Mouse (Mus musculus) hindbrain, embryonic 11.5 days (tissue): ENCODE data around the gene Dpt. TPM values are rescaled to one million over a fixed set of nuclear protein-coding genes. Genes with fewer than 3 reads are reported as not detected.
"Not testable (repeated sequence)": the region's sequence is repeated elsewhere in the genome, so short reads cannot be mapped to it uniquely, and the experiment has no call there.

Experiments used
- ATAC-seq: fragments of 200-750 bp; cut with Nextera tagmentation; 2 replicates; pipeline ENCODE4 v1.8.0; 2017; ENCODE audit warnings: mild to moderate bottlenecking, moderate TSS enrichment, moderate library complexity; ENCODE audit not compliant: low FRiP score
- DNase-seq: peaks from one replicate; pipeline ENCODE4 v3.0.0-alpha.2; 2015; ENCODE audit warnings: low spot score
- H3K27ac ChIP-seq: fragments of 300-500 bp; sonication (generic); 2 replicates; pipeline ENCODE4 v1.5.1; 2014; ENCODE audit warnings: mild to moderate bottlenecking, low read depth, low read length
- H3K27me3 ChIP-seq: fragments of 300-500 bp; sonication (generic); 2 replicates; pipeline ENCODE4 v1.6.1; 2014; ENCODE audit warnings: mild to moderate bottlenecking, low read length, moderate library complexity, mixed read lengths; ENCODE audit not compliant: control insufficient read depth, insufficient read depth
- H3K36me3 ChIP-seq: fragments of 300-500 bp; sonication (generic); 2 replicates; pipeline ENCODE4 v1.6.1; 2014; ENCODE audit warnings: mild to moderate bottlenecking, low read length, moderate library complexity, mixed read lengths; ENCODE audit not compliant: control insufficient read depth, insufficient read depth
- H3K4me1 ChIP-seq: fragments of 300-500 bp; sonication (generic); replicated peaks from 2 replicates; pipeline ENCODE4 v1.6.1; 2014; ENCODE audit warnings: low read length, mixed read lengths; ENCODE audit not compliant: control insufficient read depth, insufficient read depth
- H3K4me2 ChIP-seq: fragments of 300-500 bp; sonication (generic); replicated peaks from 2 replicates; pipeline ENCODE4 v1.6.1; 2014; ENCODE audit warnings: mild to moderate bottlenecking, low read depth, low read length
- H3K4me3 ChIP-seq: fragments of 300-500 bp; sonication (generic); 2 replicates; pipeline ENCODE4 v1.5.1; 2014; ENCODE audit warnings: low read depth, low read length
- H3K9ac ChIP-seq: fragments of 300-500 bp; sonication (generic); 2 replicates; pipeline ENCODE4 v1.6.1; 2014; ENCODE audit warnings: low read depth, low read length
- H3K9me3 ChIP-seq: fragments of 300-500 bp; sonication (generic); 2 replicates; pipeline ENCODE4 v1.6.1; 2016; ENCODE audit warnings: low read length; ENCODE audit not compliant: control insufficient read depth
- WGBS: fragments of 180-500 bp; shearing (Covaris S2); extraction: QIAGEN DNeasy Blood & Tissue Kit; methylation state at CpG from one replicate; pipeline ENCODE4 v1.1.7; 2014; 5-methylcytosine and 5-hydroxymethylcytosine counted together
- polyA plus RNA-seq: library from polyadenylated mRNA; unstranded; fragments of >200 nt; fragmentation: Nextera tagmentation; extraction: Ambion mirVana; gene quantifications from 2 replicates; pipeline ENCODE4 v1.2.1, GENCODE M21; 2014

Dpt gene
- polyA plus RNA-seq, 1 experiment from 2014 or later = 0.12 TPM

DNA sequence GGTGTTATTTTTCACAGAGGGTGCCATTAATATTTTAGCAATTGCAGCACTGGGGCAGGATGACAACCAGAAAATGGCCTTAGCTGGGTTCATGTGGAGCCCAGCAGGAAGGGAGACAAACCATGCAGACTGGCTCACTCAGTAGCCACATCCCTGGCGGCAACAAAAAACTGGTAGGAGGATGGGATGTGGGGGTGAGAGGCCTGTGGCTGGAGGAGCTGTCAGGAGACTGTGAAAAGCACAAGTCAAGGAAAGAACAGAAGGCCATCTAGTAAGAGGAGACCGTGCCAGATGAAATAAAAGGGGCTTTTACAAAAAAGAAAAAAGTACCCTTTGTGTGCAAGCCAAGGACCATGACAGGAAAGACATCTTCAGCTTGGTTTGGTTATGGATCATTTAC, 28.5 kb downstream of the Dpt start:
- no peak for DNase-seq
- no peaks in the 10 kb centered on the region for H3K9me3 ChIP-seq
- no peaks in the 10 kb centered on the region for H3K4me1 ChIP-seq
- H3K4me2 ChIP-seq = no peak overlapping the region
- H3K4me3 ChIP-seq = no peak overlapping the region
- H3K27me3 ChIP-seq = no peaks in the 10 kb centered on the region
- ATAC-seq = no peak
- no peaks in the 10 kb centered on the region for H3K36me3 ChIP-seq
- 34% methylated on average over 2 of the region's 2 CpGs for WGBS
- H3K27ac ChIP-seq = no peak overlapping the region
- H3K9ac ChIP-seq = no peak overlapping the region

DNA sequence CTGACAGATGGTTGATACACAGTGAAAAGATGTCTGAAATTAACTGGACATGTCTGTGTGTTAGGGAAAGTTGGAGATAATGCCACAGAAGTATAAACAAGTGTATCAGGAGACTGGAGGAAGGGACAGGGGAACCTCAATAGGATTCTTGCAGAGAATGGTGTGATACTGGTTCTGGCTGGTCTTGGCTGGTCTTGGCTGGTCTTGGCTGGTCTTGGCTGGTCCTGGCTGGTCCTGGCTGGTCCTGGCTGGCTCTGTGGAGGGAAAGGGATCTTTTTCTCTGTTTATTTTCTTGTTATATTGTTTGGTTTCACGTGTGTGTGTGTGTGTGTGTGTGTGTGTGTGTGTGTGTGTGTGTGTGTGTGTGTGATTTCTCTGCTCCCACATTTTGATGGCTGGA, 33.4 kb downstream of the Dpt start:
- Histone ChIP-seq H3K9me3 (no peaks in the 10 kb centered on the region), H3K4me2 (no peak overlapping the region), H3K4me3 (no peak overlapping the region), H3K9ac (no peak overlapping the region), H3K27me3 (no peaks in the 10 kb centered on the region), H3K27ac (no peak overlapping the region), H3K36me3 (no peaks in the 10 kb centered on the region), H3K4me1 (no peaks in the 10 kb centered on the region)
- ATAC-seq (no peak), DNase-seq (no peak)
- WGBS = 100% methylated on average over 1 of the region's 1 CpGs

DNA sequence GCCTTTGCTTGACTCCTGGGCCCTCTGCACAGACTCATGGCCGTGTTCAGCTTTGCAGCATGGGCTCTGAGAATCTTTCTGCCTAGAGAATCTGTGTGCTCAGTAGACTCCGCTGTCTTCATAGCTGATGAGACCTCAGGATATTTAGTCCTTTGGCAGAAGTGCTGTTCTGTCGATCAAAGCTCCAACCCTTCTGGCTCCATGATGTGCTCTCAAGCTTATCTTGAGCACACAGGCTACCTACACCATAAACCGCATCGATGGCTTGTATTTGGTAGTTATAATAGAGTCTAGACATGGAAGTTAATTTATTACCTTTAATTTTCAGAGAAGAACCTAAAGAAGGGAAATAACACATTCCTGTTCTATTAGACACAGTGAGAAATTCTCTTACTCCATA, 36.0 kb downstream of the Dpt start:
- Histone ChIP-seq H3K27me3 (no peaks in the 10 kb centered on the region), H3K4me2 (no peak overlapping the region), H3K36me3 (no peaks in the 10 kb centered on the region), H3K27ac (no peak overlapping the region), H3K9me3 (no peaks in the 10 kb centered on the region), H3K4me1 (no peaks in the 10 kb centered on the region), H3K4me3 (no peak overlapping the region), H3K9ac (no peak overlapping the region)
- ATAC-seq = no peak
- WGBS = 92% methylated on average over 5 of the region's 5 CpGs
- DNase-seq = no peak

DNA sequence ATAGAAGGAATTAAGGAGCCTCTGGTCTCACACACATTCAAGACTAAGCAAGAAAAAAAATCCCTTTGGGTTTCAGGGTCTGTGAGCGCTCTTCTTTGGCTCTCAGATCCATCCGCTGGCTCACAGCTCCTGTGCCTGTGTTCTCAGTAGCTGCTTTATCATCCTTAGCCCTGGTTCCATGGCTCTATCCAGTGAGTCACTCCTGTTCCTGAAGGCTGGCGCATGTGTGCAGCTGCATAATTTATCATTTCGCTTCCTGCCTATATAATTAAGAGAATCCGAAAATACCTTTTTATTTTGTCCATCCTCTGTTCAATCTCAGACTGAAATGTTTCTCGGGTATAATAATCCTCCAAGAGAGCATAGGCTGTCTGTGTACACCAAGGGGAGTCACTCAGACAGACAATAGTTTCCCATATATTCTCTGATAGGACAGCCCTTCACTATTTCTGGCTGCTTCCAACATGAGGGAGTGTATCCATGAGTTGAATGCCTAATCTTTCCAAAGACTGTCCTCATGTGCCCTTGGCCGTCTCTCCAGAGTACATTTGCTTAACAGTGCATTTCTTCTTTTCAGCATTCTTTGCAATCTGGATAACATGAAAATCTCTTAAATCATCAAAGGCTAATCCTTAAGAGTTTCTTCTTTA, 52.3 kb downstream of the Dpt start:
- H3K27me3 ChIP-seq = no peaks in the 10 kb centered on the region
- no peak for ATAC-seq
- H3K9ac ChIP-seq = no peak overlapping the region
- H3K4me1 ChIP-seq = no peaks in the 10 kb centered on the region
- no peaks in the 10 kb centered on the region for H3K36me3 ChIP-seq
- H3K27ac ChIP-seq = no peak overlapping the region
- WGBS = 92% methylated on average over 7 of the region's 7 CpGs
- H3K9me3 ChIP-seq = no peaks in the 10 kb centered on the region
- no peak overlapping the region for H3K4me3 ChIP-seq
- H3K4me2 ChIP-seq = no peak overlapping the region
- DNase-seq = no peak

DNA sequence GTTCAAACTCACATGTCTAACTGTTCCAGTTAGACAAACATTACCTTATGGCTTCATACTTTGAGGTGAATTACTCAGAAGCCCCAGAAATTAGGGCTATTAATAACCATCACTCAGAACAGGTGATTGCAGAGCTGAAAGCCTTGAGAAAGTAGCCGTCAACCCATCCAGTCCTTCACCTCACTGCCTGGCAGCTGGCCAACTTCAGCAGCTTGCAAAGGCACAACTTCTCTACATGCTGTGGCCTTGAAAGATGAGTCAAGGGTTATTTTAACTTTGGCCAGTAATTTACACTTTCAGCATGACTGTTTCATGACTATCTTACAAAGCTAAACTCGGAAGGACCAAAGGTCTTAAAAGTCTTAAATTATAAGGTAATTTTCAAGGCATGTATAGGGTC, 59.3 kb downstream of the Dpt start:
- H3K9ac ChIP-seq, DNase-seq, H3K4me3 ChIP-seq, H3K9me3 ChIP-seq, H3K4me2 ChIP-seq, ATAC-seq, H3K27me3 ChIP-seq, H3K36me3 ChIP-seq, H3K27ac ChIP-seq, H3K4me1 ChIP-seq: not testable (repeated sequence)
- WGBS = 84% methylated on average over 2 of the region's 2 CpGs

DNA sequence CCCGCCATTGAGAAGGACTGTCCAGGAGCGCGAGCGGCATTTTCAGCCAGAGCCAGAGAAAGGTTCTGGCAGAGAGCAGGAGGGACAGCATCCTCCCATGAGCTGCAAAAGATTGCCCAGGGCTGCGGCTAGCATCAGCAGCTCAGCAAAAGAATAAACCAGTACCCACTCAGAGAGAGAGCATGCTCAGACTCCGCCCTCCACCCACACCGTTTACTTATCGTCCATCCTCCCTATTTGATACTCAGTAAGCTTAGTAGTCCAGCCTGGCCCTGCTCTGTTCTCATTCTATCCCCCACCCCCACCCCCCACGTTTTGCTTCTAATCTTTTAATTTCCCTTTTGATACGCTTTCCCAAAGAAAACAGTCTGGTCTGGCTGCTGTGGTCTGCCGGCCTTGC, 63.5 kb downstream of the Dpt start:
- H3K36me3 ChIP-seq = no peaks in the 10 kb centered on the region
- no peak overlapping the region for H3K9ac ChIP-seq
- H3K27ac ChIP-seq = no peak overlapping the region
- WGBS = 80% methylated on average over 11 of the region's 11 CpGs
- no peak for DNase-seq
- no peaks in the 10 kb centered on the region for H3K4me1 ChIP-seq
- H3K27me3 ChIP-seq = no peaks in the 10 kb centered on the region
- ATAC-seq = 0 out of 2 replicates have a peak, but pooled peaks have one; percentile 9
- no peak overlapping the region for H3K4me2 ChIP-seq
- no peaks in the 10 kb centered on the region for H3K9me3 ChIP-seq
- no peak overlapping the region for H3K4me3 ChIP-seq

DNA sequence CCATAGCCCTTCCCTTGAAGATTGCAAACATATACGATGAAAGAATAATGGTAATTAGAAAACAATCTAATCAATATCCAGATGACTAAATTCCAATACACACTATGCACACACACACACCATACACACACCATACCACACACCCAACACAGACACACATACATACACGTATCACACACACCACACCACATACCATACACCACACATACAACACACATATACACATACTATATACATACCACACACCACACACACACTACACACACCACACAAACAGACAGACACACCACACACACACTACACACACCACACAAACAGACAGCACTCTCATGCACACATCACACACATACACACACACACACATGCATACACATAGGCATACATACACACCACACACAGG, 64.3 kb downstream of the Dpt start:
- Histone ChIP-seq H3K9ac (no peak overlapping the region), H3K4me3 (no peak overlapping the region), H3K36me3 (no peaks in the 10 kb centered on the region), H3K27me3 (no peaks in the 10 kb centered on the region), H3K4me2 (no peak overlapping the region), H3K9me3 (no peaks in the 10 kb centered on the region), H3K4me1 (no peaks in the 10 kb centered on the region), H3K27ac (no peak overlapping the region)
- ATAC-seq = no peak
- WGBS = 85% methylated on average over 2 of the region's 2 CpGs
- DNase-seq = no peak

DNA sequence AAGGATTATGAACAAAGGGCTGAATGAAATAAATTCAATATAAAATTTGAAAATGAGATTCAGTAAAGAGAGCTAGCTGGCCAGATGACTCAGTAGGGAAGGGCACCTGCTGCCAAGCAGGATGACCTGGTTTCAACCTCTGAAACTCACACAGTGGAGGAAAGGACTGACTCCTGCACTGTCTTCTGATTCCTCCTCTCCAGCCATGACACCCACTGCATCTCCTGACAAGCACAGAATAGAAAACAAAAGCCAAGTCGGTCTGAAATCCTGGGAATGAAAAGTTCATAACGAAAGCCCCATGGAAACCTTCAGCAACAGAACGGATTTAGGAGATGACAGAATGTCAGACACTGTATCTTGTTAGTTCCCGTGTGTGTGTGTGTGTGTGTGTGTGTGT, 65.1 kb downstream of the Dpt start:
- no peaks in the 10 kb centered on the region for H3K9me3 ChIP-seq
- no peak overlapping the region for H3K4me2 ChIP-seq
- no peaks in the 10 kb centered on the region for H3K4me1 ChIP-seq
- no peak overlapping the region for H3K9ac ChIP-seq
- no peak for DNase-seq
- no peak overlapping the region for H3K4me3 ChIP-seq
- 77% methylated on average over 4 of the region's 4 CpGs for WGBS
- H3K36me3 ChIP-seq = no peaks in the 10 kb centered on the region
- H3K27ac ChIP-seq = no peak overlapping the region
- no peaks in the 10 kb centered on the region for H3K27me3 ChIP-seq
- no peak for ATAC-seq

DNA sequence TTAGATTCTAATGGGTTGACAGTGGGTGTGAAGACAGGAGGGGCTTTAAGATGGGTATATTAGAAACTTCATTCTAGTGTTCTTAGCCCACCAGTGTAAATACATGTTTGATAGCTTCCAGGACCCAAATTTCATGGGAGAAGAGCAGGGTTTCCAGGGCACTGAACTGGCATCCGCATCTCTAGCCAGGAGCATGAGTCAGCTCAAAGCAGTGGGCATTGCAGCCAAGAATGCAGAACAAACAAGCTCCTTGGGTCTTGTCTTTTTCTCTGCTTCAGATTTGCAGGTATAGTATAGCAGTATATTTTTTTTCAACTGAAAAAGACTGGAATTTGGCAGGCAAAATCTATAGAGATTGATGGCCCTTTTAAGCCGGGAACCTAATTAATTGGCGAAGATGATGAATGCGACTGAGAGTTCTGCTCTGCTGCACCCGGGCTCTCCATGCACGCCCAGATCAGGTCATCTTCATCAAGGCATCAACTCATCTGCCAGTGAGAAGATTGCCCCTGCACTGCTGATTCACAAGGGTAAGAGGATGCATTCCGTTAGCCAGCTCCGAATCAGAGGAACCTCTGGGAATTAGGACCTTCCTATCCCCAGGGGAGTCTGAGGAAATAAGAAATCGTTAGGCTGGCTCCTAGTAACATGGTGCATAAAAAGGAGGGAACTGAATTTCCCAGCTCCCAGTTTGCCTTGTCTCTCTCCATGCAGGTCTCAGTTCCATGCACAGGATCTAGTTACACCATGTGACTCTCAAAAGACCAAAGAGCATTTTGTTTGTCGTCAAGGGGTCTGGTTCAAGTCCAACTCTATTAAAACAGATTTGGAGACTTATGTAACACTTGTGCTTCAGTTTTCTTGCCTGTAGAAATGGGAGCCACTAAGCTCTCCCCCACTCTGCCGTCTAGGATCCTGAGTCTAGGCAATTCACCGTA, 66.8 kb downstream of the Dpt start:
- 71% methylated on average over 12 of the region's 12 CpGs for WGBS

More for the DNA sequence above, 66.8 kb downstream of the Dpt start:
- no peaks in the 10 kb centered on the region for H3K4me1 ChIP-seq
- no peak overlapping the region for H3K4me2 ChIP-seq
- no peaks in the 10 kb centered on the region for H3K27me3 ChIP-seq
- no peak overlapping the region for H3K4me3 ChIP-seq
- H3K9me3 ChIP-seq = no peaks in the 10 kb centered on the region
- DNase-seq (peak; percentile 23), ATAC-seq (peak; percentile 67; the same call in 1 of the 2 replicates)
- no peak overlapping the region for H3K27ac ChIP-seq
- H3K9ac ChIP-seq = no peak overlapping the region
- no peaks in the 10 kb centered on the region for H3K36me3 ChIP-seq
